Mouse (Mus musculus): Measurements from ENCODE around the gene Zkscan16.

GRCm38 (mm10) chr4:58989303-58989898 is 46.0 kb downstream of the Zkscan16 start:
- TF ChIP-seq POLR2A (IDR thresholded peaks at IDR 0.05; ENCODE audit: low read depth, low read length) (no peak), CTCF (IDR thresholded peaks at IDR 0.05; ENCODE audit: borderline replicate concordance, insufficient read depth, low read length) (no peak)

Measured in embryonic fibroblast, embryonic 13.5 days (primary cell).